Mouse (Mus musculus) 416B (cell line): Measurements from ENCODE around the gene 9930111J21Rik1.
"Not testable (repeated sequence)": the region's sequence is repeated elsewhere in the genome, so short reads cannot be mapped to it uniquely, and the experiment has no call there.

ENCODE experiments used
- DNase-seq: peaks from one replicate; pipeline ENCODE4 v3.0.0; 2011; ENCODE audit warnings: low read depth

9930111J21Rik1 gene

DNA sequence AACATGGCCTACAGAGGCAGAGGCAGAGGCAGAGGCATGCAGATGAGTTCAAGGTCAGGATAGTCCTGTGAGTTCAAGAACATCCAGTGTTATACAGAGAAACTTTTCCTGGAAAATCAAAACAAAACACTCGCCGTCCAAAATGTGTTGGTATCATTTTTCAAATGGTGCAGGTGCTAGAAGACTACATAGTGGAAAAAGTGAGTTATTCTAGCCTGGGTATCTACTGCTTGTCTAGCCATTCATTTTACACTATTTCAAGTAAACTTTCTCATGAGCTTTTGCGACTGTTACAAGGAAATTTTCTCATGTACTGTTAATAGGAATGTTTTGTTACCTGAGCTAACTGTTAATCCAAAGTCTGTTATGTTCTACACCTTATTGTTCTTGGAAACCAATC is 60.8 kb downstream of the 9930111J21Rik1 start:
- DNase-seq = no peak

DNA sequence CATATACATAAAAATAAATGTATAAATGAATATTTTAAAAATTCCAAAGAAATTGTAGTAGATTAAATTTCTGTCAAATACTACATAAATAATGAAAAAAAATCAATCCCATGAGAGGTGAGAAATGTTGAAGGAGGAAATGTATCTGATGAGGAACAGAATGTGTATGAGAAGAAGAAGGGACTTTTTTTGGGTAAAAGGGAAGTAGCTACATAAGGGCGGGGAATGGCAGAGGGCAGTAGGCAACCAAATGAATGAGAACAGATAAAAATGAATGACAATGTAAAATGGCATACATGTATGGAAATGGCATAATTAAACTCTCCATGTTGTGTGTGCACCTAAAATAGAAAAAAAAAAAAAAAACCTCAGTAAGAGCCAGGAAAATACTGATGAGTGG is 65.6 kb downstream of the 9930111J21Rik1 start:
- DNase-seq = no peak

DNA sequence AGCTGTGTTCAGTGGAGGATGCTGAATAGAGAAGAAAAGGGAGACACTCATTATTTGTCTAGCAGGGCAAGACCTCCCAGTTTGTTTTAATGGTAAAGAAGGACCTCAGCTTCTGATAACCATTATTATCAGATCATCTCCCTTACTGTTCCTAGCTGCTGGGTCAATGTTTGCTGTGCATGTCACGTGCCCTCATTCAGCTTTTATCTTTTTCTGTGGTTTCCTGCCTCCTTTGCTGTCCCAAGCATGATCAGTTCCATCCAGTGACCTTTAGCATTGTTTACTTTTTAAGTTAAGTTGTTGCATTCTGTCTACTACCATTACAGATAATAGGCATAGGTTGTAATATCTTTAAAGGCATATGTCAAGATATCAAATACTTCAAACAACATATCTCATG is 70.7 kb downstream of the 9930111J21Rik1 start:
- DNase-seq = peak; percentile 67

DNA sequence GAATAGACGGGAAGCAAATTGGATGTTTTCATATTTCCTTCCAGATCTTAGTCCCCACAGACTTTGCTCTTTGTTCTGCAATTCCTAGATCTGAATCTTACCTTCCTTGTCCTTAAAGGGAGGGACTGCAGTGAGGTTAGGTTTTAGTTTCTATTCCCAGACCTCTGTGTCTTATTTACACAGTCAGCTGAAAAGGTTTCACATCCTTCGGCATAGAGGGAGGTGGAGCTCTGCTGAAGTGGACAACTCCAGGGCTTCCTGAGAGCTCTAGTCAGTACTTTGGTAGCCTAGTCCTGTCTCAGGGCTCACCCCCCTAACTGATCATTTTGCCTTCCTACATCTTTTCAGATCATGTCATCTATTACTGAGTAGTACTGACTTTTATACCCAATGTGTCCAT is 77.2 kb downstream of the 9930111J21Rik1 start, which contains the start of gene Gm5431:
Gene Gm5431 (minus strand): TSS at position 194 of the 400 bp plus-strand sequence.
- no peak for DNase-seq

- not testable (repeated sequence) for DNase-seq
Observed at GRCm38 (mm10) chr11:48901567-48901930, 77.6 kb downstream of the 9930111J21Rik1 start.

GRCm38 (mm10) chr11:48900654-48901566 is 78.3 kb downstream of the 9930111J21Rik1 start:
- DNase-seq = not testable (repeated sequence)

DNA sequence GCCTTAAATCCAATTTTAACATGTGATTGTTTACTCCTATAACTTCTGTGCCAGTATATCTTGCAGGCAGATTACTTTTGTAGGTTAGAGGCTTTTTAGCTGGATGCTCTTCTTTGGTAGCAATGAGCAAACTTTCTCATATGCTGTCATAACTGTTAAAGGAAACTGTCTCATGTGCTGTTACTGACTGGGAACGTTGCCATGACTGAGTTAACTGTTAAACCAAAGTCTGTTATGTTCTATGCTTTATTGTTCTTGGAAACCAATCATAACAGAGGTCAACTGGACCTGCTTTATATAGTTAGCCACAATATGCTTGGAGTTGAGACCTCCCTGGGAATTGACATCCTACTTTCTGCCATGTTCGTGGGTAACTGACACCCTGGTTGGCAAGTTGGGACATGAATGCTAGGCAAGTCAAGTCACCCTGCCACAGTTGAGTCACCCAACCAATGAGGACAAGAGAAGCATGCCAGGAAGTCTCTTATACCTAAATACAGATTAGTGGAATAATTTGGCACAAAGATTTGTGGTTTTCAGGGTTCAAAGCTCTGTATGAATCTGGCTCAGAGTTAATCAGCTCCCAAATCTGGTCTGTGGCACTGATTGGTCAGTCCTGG is 80.3 kb downstream of the 9930111J21Rik1 start:
- DNase-seq = peak; percentile 21
